Mouse (Mus musculus): ENCODE measurements at regions not wholly inside any gene's neighbourhood (a gene's known extent, or its start where the extent isn't known, plus 50 kb on each side); places are given as distances from the start of the nearest gene placed in this dataset.

- ATAC-seq (no peak), DNase-seq (no peak)
- WGBS (ENCODE audit: insufficient replicate concordance), result 62% methylated on average over 3 of the region's 3 CpGs
- Histone ChIP-seq H3K27me3 (ENCODE audit: insufficient read depth, low read length) (no peaks in the 10 kb centered on the region), H3K4me1 (ENCODE audit: insufficient read depth) (no peaks in the 10 kb centered on the region), H3K9ac (replicated peaks) (no peak overlapping the region), H3K36me3 (replicated peaks; ENCODE audit: insufficient read depth, low read length) (no peaks in the 10 kb centered on the region), H3K27ac (ENCODE audit: low read depth) (no peak overlapping the region), H3K9me3 (ENCODE audit: low read length) (no peaks in the 10 kb centered on the region), H3K4me2 (ENCODE audit: low read depth, low read length) (no peak overlapping the region), H3K4me3 (ENCODE audit: low read depth, low read length) (no peak overlapping the region)
- no peak for TF ChIP-seq CTCF (IDR thresholded peaks at IDR 0.05; ENCODE audit: low read depth)
Measured at GRCm38 (mm10) chr2:45756395-45756794, 639.2 kb upstream of the Zeb2 start.

GRCm38 (mm10) chr2:45751746-45752145, 634.6 kb upstream of the Zeb2 start:
- Histone ChIP-seq H3K4me1 (ENCODE audit: insufficient read depth) (no peaks in the 10 kb centered on the region), H3K4me3 (ENCODE audit: low read depth, low read length) (no peak overlapping the region), H3K9me3 (ENCODE audit: low read length) (no peaks in the 10 kb centered on the region), H3K36me3 (replicated peaks; ENCODE audit: insufficient read depth, low read length) (no peaks in the 10 kb centered on the region), H3K4me2 (ENCODE audit: low read depth, low read length) (no peak overlapping the region), H3K27ac (ENCODE audit: low read depth) (no peak overlapping the region), H3K9ac (replicated peaks) (no peak overlapping the region), H3K27me3 (ENCODE audit: insufficient read depth, low read length) (no peaks in the 10 kb centered on the region)
- DNase-seq (no peak), ATAC-seq (no peak)
- WGBS (ENCODE audit: insufficient replicate concordance), result 67% methylated on average over 2 of the region's 2 CpGs
- TF ChIP-seq CTCF (IDR thresholded peaks at IDR 0.05; ENCODE audit: low read depth) (no peak), EP300 (IDR thresholded peaks at IDR 0.05; ENCODE audit: low read depth) (no peak)

- ATAC-seq, result no peak
- Histone ChIP-seq H3K9ac (replicated peaks) (no peak overlapping the region), H3K9me3 (ENCODE audit: low read length) (no peaks in the 10 kb centered on the region), H3K4me3 (ENCODE audit: low read depth, low read length) (no peak overlapping the region), H3K36me3 (replicated peaks; ENCODE audit: insufficient read depth, low read length) (no peaks in the 10 kb centered on the region), H3K4me1 (ENCODE audit: insufficient read depth) (no peaks in the 10 kb centered on the region), H3K27me3 (ENCODE audit: insufficient read depth, low read length) (no peaks in the 10 kb centered on the region), H3K27ac (ENCODE audit: low read depth) (no peak overlapping the region), H3K4me2 (ENCODE audit: low read depth, low read length) (no peak overlapping the region)
- TF ChIP-seq EP300 (IDR thresholded peaks at IDR 0.05; ENCODE audit: low read depth), result no peak
- WGBS (ENCODE audit: insufficient replicate concordance), result 80% methylated on average over 2 of the region's 2 CpGs
- no peak for DNase-seq
Measured at GRCm38 (mm10) chr2:45749379-45749778, 632.2 kb upstream of the Zeb2 start.

GRCm38 (mm10) chr2:45747263-45748236, 630.4 kb upstream of the Zeb2 start:
- DNase-seq, result peak; percentile 16
- TF ChIP-seq EP300 (IDR thresholded peaks at IDR 0.05; ENCODE audit: low read depth), result no peak
- TF ChIP-seq CTCF (IDR thresholded peaks at IDR 0.05; ENCODE audit: low read depth), result no peak
- WGBS (ENCODE audit: insufficient replicate concordance), result 65% methylated on average over 7 of the region's 7 CpGs
- no peaks in the 10 kb centered on the region for H3K27me3 ChIP-seq (ENCODE audit: insufficient read depth, low read length)
- H3K9ac ChIP-seq (replicated peaks), result no peak overlapping the region
- H3K36me3 ChIP-seq (replicated peaks; ENCODE audit: insufficient read depth, low read length), result no peaks in the 10 kb centered on the region
- no peaks in the 10 kb centered on the region for H3K4me1 ChIP-seq (ENCODE audit: insufficient read depth)
- no peak overlapping the region for H3K4me3 ChIP-seq (ENCODE audit: low read depth, low read length)
- peak; percentile 89 for ATAC-seq
- H3K4me2 ChIP-seq (ENCODE audit: low read depth, low read length), result no peak overlapping the region
- no peak overlapping the region for H3K27ac ChIP-seq (ENCODE audit: low read depth)
- no peaks in the 10 kb centered on the region for H3K9me3 ChIP-seq (ENCODE audit: low read length)

GRCm38 (mm10) chr2:45746606-45747005, 629.4 kb upstream of the Zeb2 start:
- no peak for DNase-seq
- Histone ChIP-seq H3K36me3 (replicated peaks; ENCODE audit: insufficient read depth, low read length) (no peaks in the 10 kb centered on the region), H3K4me1 (ENCODE audit: insufficient read depth) (no peaks in the 10 kb centered on the region), H3K27ac (ENCODE audit: low read depth) (no peak overlapping the region), H3K9me3 (ENCODE audit: low read length) (no peaks in the 10 kb centered on the region), H3K27me3 (ENCODE audit: insufficient read depth, low read length) (no peaks in the 10 kb centered on the region), H3K9ac (replicated peaks) (no peak overlapping the region), H3K4me3 (ENCODE audit: low read depth, low read length) (no peak overlapping the region), H3K4me2 (ENCODE audit: low read depth, low read length) (no peak overlapping the region)
- WGBS (ENCODE audit: insufficient replicate concordance), result 77% methylated on average over 4 of the region's 4 CpGs
- no peak for ATAC-seq
- TF ChIP-seq EP300 (IDR thresholded peaks at IDR 0.05; ENCODE audit: low read depth), result no peak
- no peak for TF ChIP-seq CTCF (IDR thresholded peaks at IDR 0.05; ENCODE audit: low read depth)

GRCm38 (mm10) chr2:45736278-45736677, 619.1 kb upstream of the Zeb2 start:
- 71% methylated on average over 2 of the region's 2 CpGs for WGBS (ENCODE audit: insufficient replicate concordance)

More at GRCm38 (mm10) chr2:45736278-45736677, 619.1 kb upstream of the Zeb2 start:
- ATAC-seq (no peak), DNase-seq (no peak)
- Histone ChIP-seq H3K36me3 (replicated peaks; ENCODE audit: insufficient read depth, low read length) (no peaks in the 10 kb centered on the region), H3K27ac (ENCODE audit: low read depth) (no peak overlapping the region), H3K27me3 (ENCODE audit: insufficient read depth, low read length) (no peaks in the 10 kb centered on the region), H3K4me2 (ENCODE audit: low read depth, low read length) (no peak overlapping the region), H3K9me3 (ENCODE audit: low read length) (no peaks in the 10 kb centered on the region), H3K4me3 (ENCODE audit: low read depth, low read length) (no peak overlapping the region), H3K9ac (replicated peaks) (no peak overlapping the region), H3K4me1 (ENCODE audit: insufficient read depth) (no peaks in the 10 kb centered on the region)
- TF ChIP-seq CTCF (IDR thresholded peaks at IDR 0.05; ENCODE audit: low read depth), result no peak
- no peak for TF ChIP-seq EP300 (IDR thresholded peaks at IDR 0.05; ENCODE audit: low read depth)
